Mouse (Mus musculus): Measurements from ENCODE around the gene AC124502.3.

- TF ChIP-seq CTCF (IDR thresholded peaks at IDR 0.05; ENCODE audit: control insufficient read depth, insufficient read depth, insufficient replicate concordance, low read depth, low read length): no peak
- no peak for TF ChIP-seq POLR2A (IDR thresholded peaks at IDR 0.05; ENCODE audit: control insufficient read depth, low read depth, low read length)
Observed at GRCm38 (mm10) chr19:5032686-5033085, 6.0 kb upstream of the AC124502.3 start.
